Mouse (Mus musculus) hematopoietic stem cell, adult 5-6 weeks (primary cell): ENCODE data around the gene Hspa1l. TPM values are rescaled to one million over a fixed set of nuclear protein-coding genes. Genes with fewer than 3 reads are reported as not detected.

Experiments used
- ATAC-seq, 2 experiments: fragments of 125-278 bp in 1 of 2; replicated peaks in 1 of 2; 2 replicates each; pipeline ENCODE4 v1.8.0; 2016 to 2017; ENCODE audit warnings: inconsistent platforms in 2 of 2, mild to moderate bottlenecking in 2 of 2, moderate number of reproducible peaks in 2 of 2, low read depth in 1 of 2, moderate TSS enrichment in 1 of 2; ENCODE audit not compliant: low FRiP score in 2 of 2, poor library complexity in 2 of 2, severe bottlenecking in 2 of 2, insufficient read depth in 1 of 2, low TSS enrichment in 1 of 2
- total RNA-seq: library from RNA; stranded (forward); fragments of 172-1452, 232-1000 nt; gene quantifications from 2 replicates; pipeline ENCODE4 v1.2.3, GENCODE M21; 2017

Gene Hspa1l
- total RNA-seq, 1 experiment from 2014 or later: 0.05 TPM

DNA sequence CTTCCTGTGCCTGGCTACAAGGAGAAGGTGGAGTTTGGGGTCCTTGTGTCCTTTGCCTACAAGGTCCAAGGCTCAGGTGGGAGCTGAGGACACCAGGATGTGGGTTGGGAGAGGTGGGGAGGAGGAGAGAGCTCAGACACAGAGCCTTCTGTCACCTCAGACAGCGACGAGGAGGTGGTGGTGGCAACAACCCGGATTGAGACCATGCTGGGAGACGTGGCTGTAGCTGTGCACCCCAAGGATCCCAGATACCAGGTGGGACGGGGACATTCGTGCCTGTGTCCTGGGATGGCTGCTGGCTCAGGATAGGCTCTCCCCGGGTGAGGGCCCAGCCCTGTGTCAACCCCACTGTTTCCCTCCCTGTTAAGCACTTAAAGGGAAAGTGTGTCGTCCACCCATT is 38.9 kb downstream of the Hspa1l start:
- no peak for ATAC-seq

DNA sequence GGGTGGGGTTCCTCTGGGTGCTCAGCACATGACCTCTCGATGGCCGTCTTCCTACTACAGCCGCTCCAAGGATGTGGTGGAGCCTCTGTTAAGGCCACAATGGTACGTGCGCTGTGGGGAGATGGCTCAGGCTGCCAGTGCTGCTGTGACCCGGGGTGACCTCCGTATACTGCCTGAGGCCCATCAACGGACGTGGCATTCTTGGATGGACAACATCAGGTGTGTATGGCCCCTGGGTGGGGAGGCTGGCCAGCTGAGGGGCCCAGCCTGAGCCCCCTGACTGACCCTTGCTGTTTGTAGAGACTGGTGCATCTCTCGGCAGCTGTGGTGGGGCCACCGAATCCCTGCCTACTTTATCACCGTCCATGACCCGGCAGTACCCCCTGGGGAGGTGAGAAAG is 39.9 kb downstream of the Hspa1l start:
- no peak for ATAC-seq

DNA sequence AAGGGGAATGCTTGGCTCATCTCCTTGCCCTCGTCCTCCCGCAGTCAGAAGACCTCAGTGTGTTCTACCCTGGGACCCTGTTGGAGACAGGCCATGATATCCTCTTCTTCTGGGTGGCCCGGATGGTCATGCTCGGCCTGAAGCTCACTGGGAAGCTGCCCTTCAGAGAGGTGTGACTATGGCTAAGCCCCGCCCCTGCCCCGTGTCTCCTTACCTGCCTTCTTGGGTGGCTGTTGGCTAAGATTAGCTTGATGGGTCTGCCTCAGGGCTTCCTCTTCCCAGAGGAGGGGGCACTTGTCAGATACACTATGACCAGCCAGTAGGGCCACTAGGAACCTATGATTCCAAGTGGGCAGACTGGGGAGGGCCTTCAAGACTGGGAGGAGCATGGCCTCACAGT is 40.7 kb downstream of the Hspa1l start:
- ATAC-seq: no peak

DNA sequence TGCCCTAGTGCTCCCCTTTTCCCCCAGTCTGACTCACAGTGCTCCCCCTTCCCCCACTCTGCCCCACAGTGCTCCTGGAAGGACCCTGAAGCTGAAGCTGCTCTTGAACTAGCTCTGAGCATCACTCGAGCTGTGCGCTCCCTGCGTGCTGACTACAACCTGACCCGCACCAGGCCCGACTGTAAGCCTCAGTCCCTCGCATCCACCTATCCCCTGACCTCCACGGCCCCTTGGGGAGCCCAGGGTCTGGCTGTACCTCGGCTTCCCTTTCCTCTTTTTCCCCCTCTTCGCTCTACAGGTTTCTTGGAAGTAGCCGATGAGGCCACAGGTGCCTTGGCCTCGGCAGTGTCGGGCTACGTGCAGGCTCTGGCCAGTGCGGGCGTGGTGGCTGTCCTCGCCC is 42.8 kb downstream of the Hspa1l start:
- ATAC-seq: no peak

DNA sequence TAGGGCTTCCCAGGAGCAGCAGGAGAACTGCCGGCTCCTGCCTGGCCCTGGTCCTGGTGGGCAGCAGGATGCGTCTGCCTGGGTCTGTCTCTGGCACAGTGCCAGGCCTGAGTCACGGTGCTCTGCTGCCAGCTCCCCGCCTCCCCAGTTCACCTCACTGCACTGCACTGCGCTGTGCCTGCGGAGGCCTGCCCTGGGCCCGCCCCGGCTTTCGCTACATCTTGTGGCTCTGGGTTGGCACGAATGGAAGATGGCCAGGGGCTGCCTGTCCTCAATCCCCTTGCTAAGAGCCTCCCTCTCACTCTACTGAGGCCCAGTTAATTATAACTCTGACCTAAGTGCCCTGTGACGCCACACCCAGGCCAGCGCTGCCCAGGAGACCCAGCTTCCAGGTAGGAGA is 43.9 kb downstream of the Hspa1l start, which contains the start of gene Vwa7:
Gene Vwa7, plus strand, starts transcription at position 204 of the 400 bp plus-strand sequence.
- peak; percentile 20 to 36; a peak in 2 of 4 replicates for ATAC-seq

DNA sequence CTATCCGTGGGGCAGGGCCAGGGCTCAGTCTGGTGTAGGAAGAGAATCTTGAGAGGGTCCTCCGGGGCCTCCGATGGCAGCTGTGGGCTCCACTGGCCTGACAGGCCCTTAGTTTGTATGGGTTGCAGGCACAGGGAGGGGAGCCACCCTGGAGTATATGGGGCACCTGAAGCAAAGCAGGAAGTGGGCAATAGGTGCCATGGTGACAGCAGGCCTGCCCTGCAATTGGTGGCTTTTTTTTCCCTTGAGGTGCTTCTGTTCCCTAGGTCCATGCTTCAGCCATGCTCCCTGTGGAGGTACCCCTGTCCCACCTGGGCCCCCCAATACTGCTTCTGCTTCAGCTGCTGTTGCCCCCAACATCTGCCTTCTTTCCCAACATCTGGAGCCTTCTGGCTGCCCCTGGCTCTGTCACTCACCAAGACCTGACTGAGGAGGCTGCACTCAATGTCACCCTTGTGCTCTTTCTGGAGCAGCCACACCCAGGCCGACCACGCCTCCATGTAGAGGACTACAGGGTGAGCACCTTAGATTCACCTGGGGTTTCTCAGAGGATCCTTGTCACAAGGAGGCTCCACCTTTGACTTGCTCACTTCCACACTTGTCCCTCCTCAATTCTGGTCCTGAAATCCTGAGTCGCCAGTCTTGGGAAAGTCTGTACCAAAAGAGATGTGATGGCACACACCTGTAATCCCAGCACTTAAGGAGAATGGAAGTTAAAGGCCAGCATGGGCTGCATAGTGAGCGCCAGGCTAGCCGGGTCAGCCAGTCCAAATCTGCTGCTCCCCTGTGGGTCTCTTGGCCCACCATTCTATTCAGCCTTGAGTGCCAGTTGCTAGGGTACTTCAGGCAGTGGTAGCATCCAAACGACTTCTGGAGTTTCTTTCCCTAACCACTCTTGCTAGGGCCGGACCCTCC is 44.5 kb downstream of the Hspa1l start:
- no peak for ATAC-seq

DNA sequence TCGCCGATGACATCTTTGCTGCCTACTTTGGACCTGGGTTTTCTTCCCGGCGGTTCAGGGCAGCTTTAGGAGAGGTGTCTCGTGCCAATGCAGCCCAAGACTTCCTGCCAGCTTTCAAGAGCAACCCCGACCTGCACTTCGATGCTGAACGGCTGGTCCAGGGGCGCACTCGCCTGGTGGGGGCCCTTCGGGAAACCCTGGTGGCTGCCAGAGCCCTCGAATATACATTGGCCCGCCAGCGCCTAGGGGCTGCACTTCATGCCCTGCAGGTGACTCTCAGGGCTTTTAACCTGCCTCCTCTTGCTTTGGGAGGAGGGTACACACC is 45.2 kb downstream of the Hspa1l start:
- ATAC-seq: no peak

DNA sequence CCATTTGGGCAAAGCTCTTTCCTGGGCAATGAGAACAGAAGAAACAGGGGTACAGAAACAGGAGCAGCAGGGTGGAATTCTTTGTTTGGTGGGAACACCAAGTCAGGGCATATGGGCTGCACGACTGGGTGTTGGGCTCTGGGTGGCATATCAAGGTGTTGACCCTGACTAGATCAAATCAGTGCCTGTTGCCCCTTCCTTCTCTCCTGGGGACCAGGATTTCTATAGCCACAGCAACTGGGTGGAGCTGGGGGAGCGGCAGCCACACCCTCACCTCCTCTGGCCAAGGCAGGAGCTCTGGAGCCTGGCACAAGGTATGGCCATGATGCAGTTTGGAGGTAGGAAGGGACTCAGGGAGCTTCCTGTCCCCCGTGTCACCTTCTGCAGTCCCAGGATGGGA is 45.7 kb downstream of the Hspa1l start:
- ATAC-seq: no peak

DNA sequence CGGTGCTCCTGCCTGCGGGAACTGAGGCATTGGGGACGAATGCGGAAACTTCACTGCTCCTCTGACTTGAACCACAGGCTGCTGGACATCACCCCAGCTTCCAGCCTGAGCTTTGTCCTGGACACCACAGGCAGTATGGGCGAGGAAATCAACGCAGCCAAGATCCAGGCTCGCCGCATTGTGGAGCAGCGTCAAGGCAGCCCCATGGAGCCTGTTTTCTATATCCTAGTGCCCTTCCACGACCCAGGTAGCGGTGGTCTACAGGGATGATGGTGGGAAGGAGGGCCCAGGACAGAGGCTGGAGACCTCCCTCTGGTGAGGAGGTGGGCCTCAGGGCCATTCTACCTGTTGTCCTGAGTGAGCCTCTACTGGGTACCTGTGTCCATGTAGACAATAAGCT is 47.4 kb downstream of the Hspa1l start:
- no peak for ATAC-seq

DNA sequence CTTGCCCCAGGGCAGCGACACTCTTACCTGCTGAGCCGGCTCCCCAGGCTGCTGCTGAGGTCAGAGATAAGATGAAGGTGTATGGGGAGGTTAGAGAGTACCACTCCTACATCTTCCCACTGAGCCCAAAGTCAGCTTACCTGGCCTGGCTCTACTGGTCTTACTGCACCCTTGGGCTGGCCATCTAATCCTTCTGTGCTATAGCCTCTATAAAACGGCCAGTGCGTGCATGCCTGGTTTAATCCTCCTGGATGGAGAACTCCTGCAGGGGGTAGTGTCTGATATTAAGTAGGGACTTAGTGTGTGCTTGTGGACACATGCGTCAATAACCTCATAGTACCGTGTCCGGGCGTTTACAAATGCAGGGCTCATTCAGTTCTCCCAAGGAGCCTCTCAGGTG is 48.0 kb downstream of the Hspa1l start:
- ATAC-seq: no peak

DNA sequence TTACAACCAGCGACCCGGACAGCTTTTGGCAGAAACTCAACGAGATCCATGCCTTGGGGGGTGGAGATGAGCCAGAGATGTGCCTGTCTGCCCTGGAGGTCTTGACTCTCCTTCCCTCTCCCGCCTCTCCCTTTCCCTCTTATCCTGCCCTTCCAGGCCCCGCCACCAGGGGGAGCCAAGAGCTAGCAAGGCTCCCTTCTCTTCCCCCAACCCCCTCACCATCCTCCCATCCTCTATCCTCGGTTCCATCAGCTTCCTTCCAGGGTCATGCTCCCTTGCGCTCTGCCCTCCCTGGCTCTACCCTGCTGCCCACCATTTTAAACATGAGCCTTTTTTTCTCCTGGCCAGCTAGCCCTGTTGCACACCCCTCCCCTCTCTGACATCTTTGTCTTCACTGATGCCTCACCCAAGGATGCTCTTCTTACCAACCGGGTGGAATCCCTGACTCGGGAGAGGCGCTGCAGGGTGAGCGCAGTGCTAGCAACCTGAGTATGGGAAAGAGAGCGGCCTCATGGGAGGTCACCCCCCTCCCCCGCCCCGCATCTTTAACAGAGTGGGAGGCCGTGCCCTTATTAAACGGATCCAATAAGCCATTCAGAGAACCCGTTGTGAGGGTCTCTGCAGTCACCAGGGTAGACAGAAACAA is 48.8 kb downstream of the Hspa1l start:
- ATAC-seq: peak; percentile 57 to 61

DNA sequence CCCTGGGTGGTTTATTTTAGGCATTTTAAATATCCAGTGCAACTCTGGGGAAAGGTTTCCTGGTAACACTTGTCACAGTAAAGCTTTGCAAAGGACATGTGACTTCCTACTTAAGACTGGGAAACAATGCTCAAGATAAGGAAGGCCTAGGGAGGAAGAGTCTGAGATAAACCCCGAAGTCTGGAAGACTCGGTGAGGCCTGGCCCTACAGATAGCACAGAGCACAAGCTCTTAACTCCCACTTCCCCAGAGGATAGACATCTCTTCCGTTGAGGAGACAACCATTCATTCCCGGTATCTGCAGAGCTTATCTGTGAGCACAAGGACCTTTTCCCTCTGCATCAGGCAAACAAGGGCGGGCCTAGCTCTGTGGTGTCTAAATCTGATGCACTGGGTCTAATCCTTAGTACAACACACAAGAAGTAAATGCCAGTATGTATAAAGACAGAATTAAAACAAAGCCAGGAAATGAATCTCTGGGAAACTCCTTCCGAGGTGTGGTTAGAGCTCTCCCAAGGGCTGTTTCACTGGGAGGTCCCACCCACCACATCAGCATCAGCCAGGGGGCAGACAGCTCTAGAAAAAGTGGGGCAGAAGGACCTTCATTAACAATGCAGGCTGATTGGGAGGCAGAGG is 49.5 kb downstream of the Hspa1l start:
- no peak; a peak in 1 of 4 replicates for ATAC-seq

DNA sequence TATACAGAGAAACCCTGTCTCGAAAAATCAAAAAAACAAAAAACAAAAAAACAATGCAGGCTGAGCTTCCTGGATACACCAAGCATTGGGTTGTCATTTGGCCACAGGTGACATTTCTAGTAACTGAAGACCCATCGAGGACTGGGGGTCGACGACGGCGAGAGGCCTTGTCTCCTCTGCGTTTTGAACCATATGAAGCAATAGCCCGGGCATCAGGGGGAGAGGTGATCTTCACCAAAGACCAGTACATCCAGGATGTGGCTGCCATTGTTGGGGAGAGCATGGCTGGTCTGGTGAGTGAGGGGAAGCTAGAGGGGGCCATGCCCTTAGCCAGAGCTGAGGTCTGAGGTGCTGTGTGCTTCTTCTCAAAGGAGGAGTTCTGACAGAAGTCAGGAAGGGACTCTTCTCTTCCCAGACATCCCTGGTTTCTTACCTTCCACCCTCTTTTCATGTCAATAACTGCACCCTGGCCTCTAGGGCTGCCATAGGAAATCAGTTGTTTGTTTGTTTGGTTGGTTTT is 50.1 kb downstream of the Hspa1l start:
- no peak for ATAC-seq

DNA sequence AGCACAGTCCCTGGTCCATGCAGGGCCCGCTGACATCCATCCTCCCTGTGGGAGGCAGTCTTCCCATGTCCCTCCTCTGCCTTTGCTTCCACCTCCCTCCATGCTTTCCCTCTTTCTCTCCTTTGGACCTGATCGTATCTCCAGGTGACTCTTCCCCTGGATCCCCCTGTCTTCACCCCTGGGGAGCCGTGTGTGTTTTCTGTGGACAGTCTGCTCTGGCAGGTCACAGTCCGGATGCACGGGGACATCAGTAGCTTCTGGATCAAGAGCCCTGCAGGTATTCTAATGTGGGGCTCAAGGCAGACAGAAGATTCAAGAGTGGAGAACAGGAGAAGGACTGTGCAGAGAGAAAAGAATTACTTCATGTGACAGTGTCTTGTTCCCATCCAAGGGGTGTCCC is 50.7 kb downstream of the Hspa1l start:
- no peak for ATAC-seq

DNA sequence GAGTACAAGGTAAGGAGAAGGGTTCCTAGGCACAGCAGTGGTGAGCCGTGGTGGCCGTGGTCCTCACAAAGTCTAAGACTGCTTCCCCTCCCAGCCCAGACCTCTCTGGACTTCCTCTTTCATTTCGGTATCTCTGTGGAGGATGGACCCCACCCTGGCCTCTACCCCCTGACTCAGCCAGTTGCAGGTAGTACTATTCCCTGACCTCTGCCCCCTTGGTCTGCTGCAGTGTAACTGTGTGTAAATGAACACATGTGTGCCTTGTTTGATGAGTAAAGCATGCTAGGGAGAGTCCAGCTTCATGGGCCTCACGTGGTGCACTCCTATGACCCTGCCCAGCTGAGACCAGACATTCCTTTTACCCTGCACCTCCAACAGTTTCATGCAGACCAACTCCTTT is 51.3 kb downstream of the Hspa1l start:
- ATAC-seq: peak; percentile 26 to 39; a peak in 3 of 4 replicates

DNA sequence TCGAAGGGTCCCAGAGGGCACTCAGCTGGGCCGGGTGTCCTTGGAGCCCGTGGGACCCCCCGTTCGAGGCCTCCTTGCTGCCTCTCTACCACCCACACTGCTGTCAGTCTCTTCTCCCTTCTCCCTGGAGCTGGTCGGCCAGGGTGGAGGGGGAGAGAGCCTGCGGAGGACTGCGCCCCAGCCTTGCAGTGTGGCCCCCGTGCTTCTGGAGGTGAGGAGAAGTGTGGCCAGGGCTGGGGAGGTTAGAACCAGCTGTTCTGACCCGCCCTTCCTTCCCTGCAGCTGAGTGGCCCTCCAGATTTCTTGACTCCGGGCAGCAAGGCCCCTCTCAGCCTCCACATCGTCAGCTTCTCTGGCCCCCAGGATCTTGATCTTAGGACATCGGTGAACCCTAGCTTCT is 51.8 kb downstream of the Hspa1l start:
- no peak for ATAC-seq

DNA sequence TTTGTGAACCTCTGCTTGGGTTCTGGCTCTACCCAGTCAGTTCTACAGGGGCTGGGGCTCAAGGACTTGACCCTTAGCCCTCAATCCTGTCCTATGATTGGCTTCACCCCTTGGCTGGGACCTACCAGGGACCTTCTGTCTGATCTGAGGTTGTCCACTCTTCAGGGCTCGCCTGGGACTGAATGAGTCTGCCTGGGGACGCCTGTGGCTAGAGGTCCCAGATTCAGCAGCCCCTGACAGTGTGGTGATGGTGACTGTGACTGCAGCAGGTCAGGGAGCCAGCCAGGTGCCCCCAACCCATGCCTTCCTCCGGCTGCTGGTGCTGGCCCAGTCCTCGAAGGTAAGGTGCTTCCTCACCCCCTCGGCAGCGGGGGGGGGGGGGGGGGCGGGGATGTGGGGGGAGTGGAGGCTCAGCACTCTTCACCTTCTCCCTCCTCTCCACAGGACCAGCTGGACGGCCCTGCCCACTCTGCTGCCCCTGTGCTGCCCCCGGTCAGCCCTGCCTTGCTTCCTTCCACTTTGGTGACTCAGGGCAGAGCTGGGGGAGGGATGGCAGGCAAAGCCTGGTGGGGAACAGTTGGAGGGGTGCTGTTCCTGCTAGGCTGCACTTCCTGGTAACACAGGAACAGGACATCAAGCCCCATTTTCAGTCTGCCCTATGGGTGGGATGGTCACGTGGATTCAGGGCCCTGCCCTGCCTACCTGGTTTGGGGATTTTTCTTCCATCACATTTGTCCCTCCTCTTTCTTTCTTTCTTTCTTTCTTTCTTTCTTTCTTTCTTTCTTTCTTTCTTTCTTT is 52.4 kb downstream of the Hspa1l start:
- no peak for ATAC-seq
